Mouse (Mus musculus) CH12.LX (cell line): ENCODE results near the gene Xrcc4.
A peak's percentile ranks its signal among the peaks of the same experiment; 100 is the strongest.

ENCODE experiments used
- CHD2 ChIP-seq: IDR thresholded peaks from 2 replicates; pipeline ENCODE4 v1.6.1; 2011; ENCODE audit warnings: low read length, improper control_type of control experiment
- CTCF ChIP-seq, 2 experiments: IDR thresholded peaks in 1 of 2; conservative IDR thresholded peaks in 1 of 2; 2 replicates each; pipeline ENCODE4 v1.5.1; 2011 to 2012; ENCODE audit warnings: low read depth in 2 of 2, low read length in 2 of 2, improper control_type of control experiment in 1 of 2, inconsistent platforms in 1 of 2, mild to moderate bottlenecking in 1 of 2, moderate library complexity in 1 of 2
- E2F4 ChIP-seq: IDR thresholded peaks from 2 replicates; pipeline ENCODE4 v1.6.1; 2011; ENCODE audit warnings: low read depth, low read length, improper control_type of control experiment; ENCODE audit not compliant: insufficient replicate concordance
- EP300 ChIP-seq: IDR thresholded peaks from 2 replicates; pipeline ENCODE4 v1.6.1; 2011; ENCODE audit warnings: low read length, improper control_type of control experiment
- MAZ ChIP-seq: IDR thresholded peaks from 2 replicates; pipeline ENCODE4 v1.6.1; 2012; ENCODE audit warnings: low read depth, mild to moderate bottlenecking, inconsistent platforms, low read length, improper control_type of control experiment, moderate library complexity
- PAX5 ChIP-seq: IDR thresholded peaks from 2 replicates; pipeline ENCODE4 v1.6.1; 2012; ENCODE audit warnings: low read length, inconsistent platforms, mixed read lengths
- POLR2A ChIP-seq: IDR thresholded peaks from 2 replicates; pipeline ENCODE4 v1.6.1; 2011; ENCODE audit warnings: low read depth, mild to moderate bottlenecking, improper control_type of control experiment, low read length
- RCOR1 ChIP-seq: conservative IDR thresholded peaks from 2 replicates; pipeline ENCODE4 v1.6.1; 2012; ENCODE audit warnings: low read depth, mild to moderate bottlenecking, inconsistent platforms, low read length, improper control_type of control experiment
- SMC3 ChIP-seq: IDR thresholded peaks from 2 replicates; pipeline ENCODE4 v1.6.1; 2011; ENCODE audit warnings: low read depth, low read length, improper control_type of control experiment
- TBP ChIP-seq: conservative IDR thresholded peaks from 2 replicates; pipeline ENCODE4 v1.6.1; 2011; ENCODE audit warnings: low read depth, low read length, improper control_type of control experiment
- USF1 ChIP-seq: IDR thresholded peaks from 2 replicates; pipeline ENCODE4 v1.6.1; 2014; ENCODE audit warnings: low read depth, mild to moderate bottlenecking, inconsistent platforms, low read length, improper control_type of control experiment
- ZKSCAN1 ChIP-seq: IDR thresholded peaks from 2 replicates; pipeline ENCODE4 v1.6.1; 2012; ENCODE audit warnings: low read depth, inconsistent platforms, low read length, improper control_type of control experiment, borderline replicate concordance

DNA sequence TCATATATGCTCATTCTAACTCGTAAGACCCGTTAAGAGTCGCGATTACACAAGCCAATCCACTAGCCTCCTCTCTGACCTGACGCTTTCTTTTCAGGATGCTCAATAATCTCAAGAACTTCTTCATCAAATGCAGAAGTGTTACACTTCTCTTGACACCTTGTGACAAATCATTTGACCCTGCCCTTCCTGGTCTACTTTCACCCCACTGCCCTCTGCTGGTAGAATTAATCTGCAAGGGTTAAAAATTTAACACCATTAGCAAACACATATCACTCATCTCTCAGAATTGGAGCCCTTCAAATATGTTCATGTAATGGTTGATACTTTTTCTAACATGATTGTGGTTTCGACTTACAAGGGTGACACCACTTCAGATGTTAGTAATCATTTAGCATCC, 37.7 kb downstream of the Xrcc4 start:
- TF ChIP-seq MAZ (no peak), EP300 (no peak), POLR2A (no peak), CTCF (conservative IDR thresholded peaks at IDR 0.05 in 1 of 2, IDR thresholded peaks at IDR 0.05 in 1 of 2; ENCODE audit: low read depth in 2 of 2, low read length in 2 of 2) (peak; percentile 25 to 72; a peak in 2 of 4 replicates), TBP (no peak), CHD2 (no peak), ZKSCAN1 (no peak), E2F4 (no peak), USF1 (no peak), PAX5 (no peak), SMC3 (peak; percentile 78), RCOR1 (no peak)
